Mouse (Mus musculus) lung, embryonic 16.5 days (tissue): ENCODE measurements around the gene Plin4. TPM values are rescaled to one million over a fixed set of nuclear protein-coding genes. Genes with fewer than 3 reads are reported as not detected.

Source experiments
- ATAC-seq: fragments of 200-750 bp; cut with Nextera tagmentation; 2 replicates; pipeline ENCODE4 v1.8.0; 2017; ENCODE audit warnings: low read depth, mild to moderate bottlenecking, moderate library complexity
- H3K27ac ChIP-seq: fragments of 300-500 bp; sonication (generic); 2 replicates; pipeline ENCODE4 v1.5.1; 2014; ENCODE audit warnings: mild to moderate bottlenecking, control low read depth, low read length
- H3K27me3 ChIP-seq: fragments of 300-500 bp; sonication (generic); 2 replicates; pipeline ENCODE4 v1.6.1; 2014; ENCODE audit warnings: low read depth, low read length, mixed read lengths; ENCODE audit not compliant: control insufficient read depth, insufficient read depth
- H3K36me3 ChIP-seq: fragments of 300-500 bp; sonication (generic); 2 replicates; pipeline ENCODE4 v1.6.1; 2014; ENCODE audit warnings: low read length; ENCODE audit not compliant: control insufficient read depth, insufficient read depth
- H3K4me1 ChIP-seq: fragments of 300-500 bp; sonication (generic); replicated peaks from 2 replicates; pipeline ENCODE4 v1.6.1; 2014; ENCODE audit warnings: low read length, mixed read lengths; ENCODE audit not compliant: control insufficient read depth, insufficient read depth
- H3K4me2 ChIP-seq: fragments of 300-500 bp; sonication (generic); 2 replicates; pipeline ENCODE4 v1.6.1; 2014; ENCODE audit warnings: low read depth, low read length, control low read depth
- H3K4me3 ChIP-seq: fragments of 300-500 bp; sonication (generic); 2 replicates; pipeline ENCODE4 v1.5.1; 2014; ENCODE audit warnings: mild to moderate bottlenecking, low read length, control low read depth
- H3K9ac ChIP-seq: fragments of 300-500 bp; sonication (generic); 2 replicates; pipeline ENCODE4 v1.6.1; 2014; ENCODE audit warnings: low read length, control low read depth
- H3K9me3 ChIP-seq: fragments of 300-500 bp; sonication (generic); 2 replicates; pipeline ENCODE4 v1.6.1; 2016; ENCODE audit warnings: low read length; ENCODE audit not compliant: control insufficient read depth
- whole genome bisulfite sequencing: fragments of 180-500 bp; shearing (Covaris S2); extraction: QIAGEN DNeasy Blood & Tissue Kit; methylation state at CpG from one replicate; pipeline ENCODE4 v1.1.7; 2014; 5-methylcytosine and 5-hydroxymethylcytosine counted together
- polyA plus RNA-seq: library from polyadenylated mRNA; unstranded; fragments of >200 nt; fragmentation: Nextera tagmentation; extraction: Ambion mirVana; gene quantifications from 2 replicates; pipeline ENCODE4 v1.2.1, GENCODE M21; 2015

Plin4 gene
- polyA plus RNA-seq, 1 experiment from 2014 or later: 0.15 TPM

DNA sequence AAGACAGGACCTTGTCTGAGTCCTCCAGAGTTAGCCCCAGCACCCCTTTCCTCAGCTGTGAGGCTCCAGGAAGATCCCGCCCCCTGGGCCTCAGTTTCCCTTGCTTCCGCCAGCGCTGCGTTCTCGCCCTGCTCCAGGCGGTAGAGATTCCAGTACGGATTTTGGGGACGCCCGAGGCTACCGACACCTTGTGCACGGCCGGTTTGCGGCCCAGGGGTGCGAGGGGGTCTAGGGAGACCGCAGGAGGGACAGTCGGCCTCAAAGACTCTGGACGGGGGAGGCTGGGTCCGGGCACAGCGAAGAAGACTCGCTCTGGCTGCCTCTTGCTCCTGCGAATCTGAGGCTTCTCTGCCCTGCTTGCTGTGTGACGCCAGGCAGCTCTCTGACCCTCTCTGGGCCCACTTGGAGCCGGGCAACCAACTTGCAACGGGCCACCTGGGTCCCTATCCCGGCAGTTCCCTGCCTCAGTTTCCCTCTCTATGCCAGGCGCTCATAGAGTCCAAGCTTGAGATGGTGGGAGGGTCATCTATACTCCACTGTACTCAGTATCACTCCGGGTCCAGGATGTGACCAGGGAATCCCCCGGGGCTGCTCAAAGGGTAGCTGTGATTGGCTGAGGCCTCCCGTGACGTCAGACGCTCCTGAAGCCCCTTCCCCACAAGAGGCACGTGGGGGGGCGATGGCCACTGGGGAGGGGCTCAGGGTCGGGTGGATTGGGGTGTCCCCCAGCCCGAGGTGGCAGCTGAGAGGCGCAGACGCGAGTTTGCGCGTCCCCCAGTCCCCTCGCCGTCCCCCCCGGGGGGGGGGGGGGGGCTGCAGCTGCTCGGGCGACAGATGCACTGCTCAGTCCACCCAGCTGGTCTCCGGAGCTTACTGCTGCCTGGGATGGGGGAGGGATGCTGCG is 32.4 kb upstream of the Plin4 start:
- no peaks in the 10 kb centered on the region for H3K9me3 ChIP-seq
- H3K27me3 ChIP-seq: peaks cover 58% of the 10 kb centered on the region
- H3K4me3 ChIP-seq: peak overlapping the region; percentile 42
- no peak for ATAC-seq
- 2% methylated on average over 41 of the region's 47 CpGs for WGBS
- peak overlapping the region; percentile 39; the same call in 1 of the 2 replicates for H3K9ac ChIP-seq
- peak overlapping the region; percentile 71 for H3K4me2 ChIP-seq
- peaks cover 17% of the 10 kb centered on the region for H3K4me1 ChIP-seq
- H3K36me3 ChIP-seq: no peaks in the 10 kb centered on the region
- H3K27ac ChIP-seq: no peak overlapping the region

DNA sequence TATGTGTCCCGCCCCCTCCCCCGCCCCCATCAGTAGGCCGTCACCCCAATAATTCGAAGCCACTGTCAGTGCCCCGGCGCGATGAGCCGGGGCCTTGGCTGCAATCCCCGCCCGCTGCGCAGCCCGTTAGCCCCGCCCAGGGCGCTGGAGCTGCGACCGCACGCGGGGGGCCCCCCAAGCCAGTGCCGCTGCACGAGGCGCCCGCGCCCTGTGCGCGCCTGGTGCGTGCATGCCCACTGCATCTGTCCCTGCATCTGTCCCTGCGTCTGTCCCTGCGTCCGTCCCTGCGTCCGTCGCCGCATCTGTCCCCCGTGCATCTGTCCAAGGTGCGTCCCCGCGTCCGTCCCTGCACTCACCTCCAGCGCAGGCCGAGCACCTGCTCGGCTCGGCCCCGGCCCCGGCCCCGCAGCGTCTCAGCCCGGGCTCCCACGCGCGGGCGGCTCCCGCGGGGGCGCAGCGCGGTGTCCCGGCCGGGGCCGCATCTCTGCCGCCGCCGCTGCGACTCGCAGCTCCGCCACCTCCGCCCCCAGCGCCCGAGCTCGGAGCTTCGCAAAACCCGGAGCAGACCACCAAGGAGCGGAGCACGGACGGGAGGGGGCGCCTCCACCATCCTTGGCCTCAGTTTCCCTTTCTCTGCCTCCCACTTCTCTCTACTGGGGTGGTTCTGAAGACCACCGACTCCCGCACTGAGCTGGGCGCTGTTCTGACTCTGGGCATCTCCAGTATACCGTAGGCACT is 30.4 kb upstream of the Plin4 start, which contains the start of gene Sema6b:
TSS of gene Sema6b (minus strand) at position 486 of the 738 bp plus-strand sequence.
- H3K4me1 ChIP-seq: peaks cover 17% of the 10 kb centered on the region
- H3K27me3 ChIP-seq: peaks cover 47% of the 10 kb centered on the region
- no peaks in the 10 kb centered on the region for H3K36me3 ChIP-seq
- WGBS: under 1% methylated on average over 78 of the region's 79 CpGs
- H3K4me2 ChIP-seq: peak within 1 kb of the TSS; percentile 99
- ATAC-seq: peak; percentile 55; the same call in 1 of the 2 replicates
- H3K4me3 ChIP-seq: peak within 1 kb of the TSS; percentile 67
- no peak within 1 kb of the TSS for H3K27ac ChIP-seq
- H3K9me3 ChIP-seq: no peaks in the 10 kb centered on the region
- peak within 1 kb of the TSS; percentile 60 for H3K9ac ChIP-seq

DNA sequence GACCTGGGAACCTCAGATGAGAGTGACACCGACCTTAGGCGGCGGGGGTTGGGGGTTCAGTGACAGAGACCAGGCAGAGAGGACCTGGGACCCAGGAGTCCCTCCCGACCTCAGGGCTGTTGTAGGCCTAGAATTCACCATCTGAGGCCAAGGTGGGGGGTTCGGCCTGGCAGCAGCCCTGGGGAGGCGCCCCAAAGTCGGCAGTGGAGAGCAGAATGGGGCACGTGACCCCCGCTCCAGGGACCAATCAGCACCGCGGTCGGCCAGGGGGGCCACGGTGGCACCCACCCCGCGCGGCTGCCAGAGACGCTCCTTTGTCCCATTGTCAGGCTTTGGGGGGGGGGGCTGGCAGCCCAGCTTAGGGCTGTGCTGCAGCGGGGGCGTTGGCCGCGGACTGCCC is 29.8 kb upstream of the Plin4 start:
- H3K4me3 ChIP-seq: peak overlapping the region; percentile 67
- no peaks in the 10 kb centered on the region for H3K9me3 ChIP-seq
- no peak; the same call in 1 of the 2 replicates for ATAC-seq
- H3K9ac ChIP-seq: peak overlapping the region; percentile 60
- peak overlapping the region; percentile 99 for H3K4me2 ChIP-seq
- no peak overlapping the region for H3K27ac ChIP-seq
- H3K4me1 ChIP-seq: peaks cover 22% of the 10 kb centered on the region
- H3K36me3 ChIP-seq: no peaks in the 10 kb centered on the region
- 10% methylated on average over 21 of the region's 21 CpGs for WGBS
- peaks cover 44% of the 10 kb centered on the region for H3K27me3 ChIP-seq

DNA sequence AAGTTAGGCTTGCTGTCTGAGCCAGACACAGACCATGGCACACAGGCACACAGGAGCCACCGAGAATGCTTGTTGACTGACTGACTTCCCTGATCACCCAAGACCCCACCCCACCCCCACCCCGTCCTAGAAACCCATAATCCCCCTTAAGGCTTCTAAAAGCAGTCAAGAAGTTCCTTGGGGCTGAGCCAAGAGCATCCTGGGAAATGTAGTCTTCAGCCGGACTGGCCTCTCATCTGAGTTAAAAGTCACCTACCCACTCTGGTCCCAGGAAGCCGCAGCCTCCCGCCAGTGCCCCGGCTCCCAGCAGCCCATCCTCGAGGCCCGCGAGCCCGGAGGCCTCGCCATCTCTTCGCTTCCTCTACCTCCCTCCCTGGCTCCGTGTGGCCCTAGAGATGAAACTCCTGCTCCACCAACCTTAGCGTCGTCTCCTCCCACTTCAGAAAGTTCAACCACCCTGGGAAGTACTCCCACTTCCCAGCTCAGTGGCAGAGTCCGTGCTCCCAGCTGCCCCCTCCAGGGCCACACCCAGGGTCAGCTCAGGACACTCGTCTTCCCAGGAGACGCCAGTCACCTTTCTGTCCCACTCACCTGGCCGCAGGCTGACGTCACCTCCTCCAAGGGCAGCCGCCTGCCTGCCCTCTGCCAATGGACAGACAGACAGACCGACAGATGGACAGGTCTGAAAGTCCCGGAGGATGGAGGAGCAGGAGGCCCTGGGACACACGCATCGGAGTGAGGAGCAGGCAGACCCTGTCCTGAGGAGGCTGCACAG is 28.4 kb upstream of the Plin4 start:
- Histone ChIP-seq H3K27me3 (peaks cover 44% of the 10 kb centered on the region), H3K36me3 (no peaks in the 10 kb centered on the region), H3K4me3 (no peak overlapping the region), H3K9me3 (no peaks in the 10 kb centered on the region), H3K9ac (no peak overlapping the region), H3K4me1 (peaks cover 28% of the 10 kb centered on the region), H3K27ac (no peak overlapping the region), H3K4me2 (0 out of 2 replicates have a peak overlapping the region, but pooled peaks have one; percentile 9)
- ATAC-seq: no peak
- 24% methylated on average over 25 of the region's 25 CpGs for WGBS

DNA sequence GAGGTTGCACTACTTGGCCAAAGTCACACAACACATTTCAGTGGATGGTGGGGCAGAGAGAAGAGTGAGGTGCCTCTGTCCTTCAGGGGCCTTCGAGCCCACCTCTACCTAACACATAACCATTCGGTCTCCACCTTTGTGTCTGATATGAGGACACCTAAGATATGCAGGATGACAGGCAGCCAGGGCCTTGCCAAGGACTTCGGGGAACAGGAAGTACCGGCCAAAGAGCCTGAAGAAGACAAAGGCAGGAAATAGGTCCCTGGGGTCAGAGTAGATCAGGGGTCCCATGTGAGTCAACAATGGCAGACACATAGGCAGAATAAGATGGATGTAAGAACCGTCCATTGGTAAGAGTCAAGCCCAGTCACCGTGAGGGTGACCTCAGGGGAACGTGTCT is 27.0 kb upstream of the Plin4 start:
- Histone ChIP-seq H3K4me1 (peaks cover 20% of the 10 kb centered on the region), H3K36me3 (no peaks in the 10 kb centered on the region), H3K9me3 (no peaks in the 10 kb centered on the region), H3K4me2 (no peak overlapping the region), H3K27me3 (peaks cover 29% of the 10 kb centered on the region), H3K27ac (no peak overlapping the region), H3K9ac (no peak overlapping the region), H3K4me3 (no peak overlapping the region)
- ATAC-seq: no peak
- WGBS: 72% methylated on average over 7 of the region's 7 CpGs

DNA sequence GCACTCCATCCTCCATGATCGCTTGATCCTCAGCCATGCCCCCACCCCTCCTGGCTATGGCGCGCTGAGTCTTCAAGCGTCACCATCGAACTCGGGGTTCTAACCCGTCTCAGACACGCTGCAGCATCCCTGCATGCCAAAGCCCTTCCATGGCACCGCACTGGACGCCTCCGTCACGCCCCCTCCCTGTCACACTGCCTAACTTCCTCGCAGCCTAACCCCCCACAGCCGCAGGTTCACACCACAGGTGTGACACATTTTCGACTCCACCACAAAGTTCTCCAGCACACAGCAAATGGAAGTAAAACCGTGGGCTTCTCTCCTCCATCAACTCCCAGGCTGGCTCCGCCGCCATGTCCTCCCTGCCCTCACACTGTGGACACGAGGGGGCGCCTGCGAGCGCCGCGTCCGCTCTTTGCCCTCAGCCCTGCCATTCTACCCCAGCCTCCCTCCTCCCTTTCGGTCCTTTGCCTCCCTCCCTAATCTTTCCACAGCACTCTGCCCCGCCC is 24.9 kb upstream of the Plin4 start:
- H3K4me2 ChIP-seq: peak overlapping the region; percentile 66
- peaks cover 16% of the 10 kb centered on the region for H3K4me1 ChIP-seq
- peak overlapping the region; percentile 91 for H3K27ac ChIP-seq
- H3K9ac ChIP-seq: peak overlapping the region; percentile 48
- H3K9me3 ChIP-seq: no peaks in the 10 kb centered on the region
- ATAC-seq: peak; percentile 39
- H3K27me3 ChIP-seq: peaks cover 10% of the 10 kb centered on the region
- WGBS: 2% methylated on average over 27 of the region's 27 CpGs
- H3K36me3 ChIP-seq: no peaks in the 10 kb centered on the region
- peak overlapping the region; percentile 40 for H3K4me3 ChIP-seq

DNA sequence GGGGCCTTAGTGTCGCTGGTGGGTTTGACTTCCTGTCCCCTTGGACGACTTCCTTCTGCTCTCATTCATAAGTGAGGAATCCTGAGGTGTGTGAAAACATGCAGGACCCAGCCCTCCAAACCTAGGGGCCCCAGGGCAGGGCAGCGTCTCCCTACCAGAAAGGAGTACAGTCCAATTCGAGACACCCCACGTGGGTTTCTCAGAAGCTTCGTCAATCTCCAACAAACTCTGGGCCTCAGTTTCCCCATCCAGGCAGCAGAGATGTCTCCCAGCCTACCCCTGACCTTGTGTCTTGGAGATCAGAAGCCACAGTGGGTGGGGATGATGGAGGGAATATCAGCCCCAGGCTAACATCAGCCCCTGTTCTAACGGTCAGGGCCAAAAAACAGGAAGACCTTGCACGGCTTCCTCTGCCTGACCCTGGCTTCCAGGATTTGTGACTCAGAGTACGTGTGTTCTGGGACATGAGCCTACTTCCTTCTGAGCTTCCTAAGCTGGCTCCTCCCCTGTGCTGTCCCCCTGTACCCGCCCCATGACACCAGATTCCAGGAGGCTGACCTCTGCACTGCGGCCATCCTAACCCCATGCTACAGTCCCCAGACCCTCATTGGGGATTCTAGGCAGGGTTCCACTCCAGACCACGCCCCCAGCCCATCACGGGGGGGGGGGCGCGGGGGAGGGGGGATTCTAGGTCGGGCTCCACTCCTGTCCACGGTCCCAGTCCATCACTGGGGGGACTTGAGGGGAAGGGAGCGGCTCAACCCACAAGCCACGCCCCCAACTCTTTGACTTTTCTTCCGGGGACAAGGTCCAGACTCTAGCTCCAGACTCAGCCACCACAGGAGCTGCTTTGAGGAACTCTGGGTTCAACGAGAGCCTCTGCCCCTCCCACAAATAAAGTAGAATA is 24.1 kb upstream of the Plin4 start:
- peaks cover 13% of the 10 kb centered on the region for H3K4me1 ChIP-seq
- H3K27ac ChIP-seq: peak overlapping the region; percentile 91
- H3K9me3 ChIP-seq: no peaks in the 10 kb centered on the region
- H3K36me3 ChIP-seq: no peaks in the 10 kb centered on the region
- ATAC-seq: peak; percentile 84
- WGBS: 13% methylated on average over 20 of the region's 21 CpGs
- peak overlapping the region; percentile 40 for H3K4me3 ChIP-seq
- peak overlapping the region; percentile 55 for H3K9ac ChIP-seq
- peak overlapping the region; percentile 66 for H3K4me2 ChIP-seq
- peaks cover 2% of the 10 kb centered on the region; the same call in 1 of the 2 replicates for H3K27me3 ChIP-seq

DNA sequence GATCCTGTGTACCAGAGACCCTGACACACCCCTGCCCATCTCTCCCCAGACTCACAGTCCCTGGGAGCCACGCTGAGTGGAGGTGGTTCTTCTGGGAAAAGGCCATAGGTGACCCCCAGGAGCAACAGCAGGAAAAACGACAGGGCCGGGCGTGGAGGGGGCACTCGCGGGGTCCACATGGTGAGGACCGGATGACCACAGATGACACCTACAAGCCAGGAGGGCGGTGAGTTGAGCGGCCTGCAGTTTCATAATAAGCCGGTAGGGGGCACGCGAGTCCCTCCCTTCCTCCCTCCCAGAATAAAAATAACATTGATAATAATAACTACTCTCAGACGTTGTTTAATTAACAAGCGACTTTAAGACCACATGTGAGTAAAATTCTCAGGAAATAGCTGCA is 23.1 kb upstream of the Plin4 start:
- Histone ChIP-seq H3K4me2 (peak overlapping the region; percentile 25), H3K9me3 (no peaks in the 10 kb centered on the region), H3K4me1 (peaks cover 12% of the 10 kb centered on the region), H3K27ac (no peak overlapping the region), H3K4me3 (0 out of 2 replicates have a peak overlapping the region, but pooled peaks have one; percentile 7), H3K27me3 (no peaks in the 10 kb centered on the region), H3K36me3 (no peaks in the 10 kb centered on the region), H3K9ac (0 out of 2 replicates have a peak overlapping the region, but pooled peaks have one; percentile 5)
- ATAC-seq: no peak
- 5% methylated on average over 14 of the region's 14 CpGs for WGBS
